Mouse (Mus musculus) stomach, postnatal 0 days (tissue): ENCODE measurements at regions not wholly inside any gene's neighbourhood (a gene's known extent, or its start where the extent isn't known, plus 50 kb on each side); places are given as distances from the start of the nearest gene placed in this dataset.

Experiments used
- ATAC-seq: fragments of 200-750 bp; cut with Nextera tagmentation; 2 replicates; pipeline ENCODE4 v1.8.0; 2017; ENCODE audit not compliant: low FRiP score, low TSS enrichment
- DNase-seq: peaks from one replicate; pipeline ENCODE4 v3.0.0-alpha.2; 2016; ENCODE audit warnings: low spot score
- H3K27ac ChIP-seq: fragments of 300-500 bp; sonication (generic); replicated peaks from 2 replicates; pipeline ENCODE4 v1.5.1; 2014; ENCODE audit warnings: mild to moderate bottlenecking, control low read depth
- H3K27me3 ChIP-seq: fragments of 300-500 bp; sonication (generic); 2 replicates; pipeline ENCODE4 v1.6.1; 2014; ENCODE audit warnings: low read length; ENCODE audit not compliant: control insufficient read depth, insufficient read depth
- H3K36me3 ChIP-seq: fragments of 300-500 bp; sonication (generic); 2 replicates; pipeline ENCODE4 v1.6.1; 2014; ENCODE audit warnings: low read length, mixed read lengths; ENCODE audit not compliant: control insufficient read depth, insufficient read depth
- H3K4me1 ChIP-seq: fragments of 300-500 bp; sonication (generic); replicated peaks from 2 replicates; pipeline ENCODE4 v1.6.1; 2014; ENCODE audit warnings: antibody characterized with exemption; ENCODE audit not compliant: control insufficient read depth, insufficient read depth
- H3K4me2 ChIP-seq: fragments of 300-500 bp; sonication (generic); replicated peaks from 2 replicates; pipeline ENCODE4 v1.6.1; 2014; ENCODE audit warnings: low read depth, mild to moderate bottlenecking, control low read depth, moderate library complexity
- H3K4me3 ChIP-seq: fragments of 300-500 bp; sonication (generic); 2 replicates; pipeline ENCODE4 v1.5.1; 2014; ENCODE audit warnings: low read depth, low read length, control low read depth
- H3K9ac ChIP-seq: fragments of 300-500 bp; sonication (generic); 2 replicates; pipeline ENCODE4 v1.6.1; 2014; ENCODE audit warnings: mild to moderate bottlenecking, low read length, control low read depth, mixed read lengths
- H3K9me3 ChIP-seq: fragments of 300-500 bp; sonication (generic); 2 replicates; pipeline ENCODE4 v1.6.1; 2016; ENCODE audit warnings: low read length; ENCODE audit not compliant: control insufficient read depth
- CTCF ChIP-seq: IDR thresholded peaks from 2 replicates; pipeline ENCODE4 v1.5.1; 2016; ENCODE audit warnings: antibody characterized with exemption, low read depth, mild to moderate bottlenecking, moderate library complexity
- EP300 ChIP-seq: optimal IDR thresholded peaks from 2 replicates; pipeline ENCODE3; 2016; ENCODE audit warnings: antibody characterized with exemption
- WGBS: fragments of 180-500 bp; shearing (Covaris S2); extraction: QIAGEN DNeasy Blood & Tissue Kit; methylation state at CpG from one replicate; pipeline ENCODE4 v1.1.7; 2014; 5-methylcytosine and 5-hydroxymethylcytosine counted together

- Histone ChIP-seq H3K9ac (no peak overlapping the region), H3K36me3 (no peaks in the 10 kb centered on the region), H3K4me1 (no peaks in the 10 kb centered on the region), H3K9me3 (no peaks in the 10 kb centered on the region), H3K27ac (no peak overlapping the region), H3K4me3 (no peak overlapping the region), H3K4me2 (no peak overlapping the region), H3K27me3 (no peaks in the 10 kb centered on the region)
- whole genome bisulfite sequencing = 60% methylated on average over 16 of the region's 16 CpGs
- no peak for TF ChIP-seq EP300
- DNase-seq (no peak), ATAC-seq (no peak)
Measured at GRCm38 (mm10) chr11:31745028-31745865, 73.6 kb upstream of the Bod1 start.

GRCm38 (mm10) chr11:31745866-31746248 is 74.2 kb upstream of the Bod1 start:
- Histone ChIP-seq H3K27me3 (no peaks in the 10 kb centered on the region), H3K9me3 (no peaks in the 10 kb centered on the region), H3K27ac (no peak overlapping the region), H3K36me3 (no peaks in the 10 kb centered on the region), H3K4me2 (no peak overlapping the region), H3K4me1 (no peaks in the 10 kb centered on the region), H3K9ac (no peak overlapping the region), H3K4me3 (no peak overlapping the region)
- DNase-seq = no peak
- TF ChIP-seq EP300 (no peak), CTCF (no peak)
- no peak for ATAC-seq
- 35% methylated on average over 5 of the region's 5 CpGs for WGBS

GRCm38 (mm10) chr11:31746488-31746887 is 74.8 kb upstream of the Bod1 start:
- H3K27me3 ChIP-seq = no peaks in the 10 kb centered on the region
- no peaks in the 10 kb centered on the region for H3K9me3 ChIP-seq
- H3K27ac ChIP-seq = no peak overlapping the region
- no peaks in the 10 kb centered on the region for H3K36me3 ChIP-seq
- H3K4me2 ChIP-seq = no peak overlapping the region
- DNase-seq = no peak
- no peak for ATAC-seq
- H3K4me3 ChIP-seq = no peak overlapping the region
- H3K9ac ChIP-seq = no peak overlapping the region
- no peak for TF ChIP-seq EP300
- no peak for TF ChIP-seq CTCF
- 64% methylated on average over 6 of the region's 6 CpGs for WGBS
- H3K4me1 ChIP-seq = no peaks in the 10 kb centered on the region

GRCm38 (mm10) chr11:31746939-31747338 is 75.3 kb upstream of the Bod1 start:
- H3K27me3 ChIP-seq = no peaks in the 10 kb centered on the region
- no peak overlapping the region for H3K9ac ChIP-seq
- no peak overlapping the region for H3K4me2 ChIP-seq
- no peaks in the 10 kb centered on the region for H3K9me3 ChIP-seq
- no peaks in the 10 kb centered on the region for H3K4me1 ChIP-seq
- DNase-seq (no peak), ATAC-seq (no peak)
- H3K36me3 ChIP-seq = no peaks in the 10 kb centered on the region
- no peak for TF ChIP-seq CTCF
- TF ChIP-seq EP300 = no peak
- H3K4me3 ChIP-seq = no peak overlapping the region
- no peak overlapping the region for H3K27ac ChIP-seq
- WGBS = 64% methylated on average over 8 of the region's 8 CpGs

- H3K4me2 ChIP-seq = no peak overlapping the region
- H3K9ac ChIP-seq = no peak overlapping the region
- TF ChIP-seq EP300 (no peak), CTCF (no peak)
- H3K4me1 ChIP-seq = no peaks in the 10 kb centered on the region
- ATAC-seq = no peak
- WGBS = 80% methylated on average over 5 of the region's 5 CpGs
- DNase-seq = no peak
- no peaks in the 10 kb centered on the region for H3K27me3 ChIP-seq
- H3K27ac ChIP-seq = no peak overlapping the region
- no peaks in the 10 kb centered on the region for H3K36me3 ChIP-seq
- H3K4me3 ChIP-seq = no peak overlapping the region
- no peaks in the 10 kb centered on the region for H3K9me3 ChIP-seq
Measured at GRCm38 (mm10) chr11:31748275-31748815, 76.7 kb upstream of the Bod1 start.

- H3K4me3 ChIP-seq = no peak overlapping the region
- WGBS = 68% methylated on average over 1 of the region's 1 CpGs
- no peak overlapping the region for H3K27ac ChIP-seq
- no peak overlapping the region for H3K9ac ChIP-seq
- DNase-seq (no peak), ATAC-seq (no peak)
- no peak overlapping the region for H3K4me2 ChIP-seq
- no peaks in the 10 kb centered on the region for H3K4me1 ChIP-seq
- TF ChIP-seq CTCF = no peak
- no peak for TF ChIP-seq EP300
- H3K9me3 ChIP-seq = no peaks in the 10 kb centered on the region
- H3K27me3 ChIP-seq = no peaks in the 10 kb centered on the region
- H3K36me3 ChIP-seq = no peaks in the 10 kb centered on the region
Measured at GRCm38 (mm10) chr11:31751274-31751673, 79.6 kb upstream of the Bod1 start.
